Mouse (Mus musculus) midbrain, embryonic 15.5 days (tissue): ENCODE measurements around the gene Nmral1. TPM values are rescaled to one million over a fixed set of nuclear protein-coding genes. Genes with fewer than 3 reads are reported as not detected.

Experiments used
- ATAC-seq: fragments of 200-750 bp; cut with Nextera tagmentation; replicated peaks from 2 replicates; pipeline ENCODE4 v1.8.0; 2017; ENCODE audit warnings: moderate TSS enrichment
- H3K27ac ChIP-seq: fragments of 300-500 bp; sonication (generic); 2 replicates; pipeline ENCODE4 v1.5.1; 2015; ENCODE audit warnings: mild to moderate bottlenecking, inconsistent platforms
- H3K27me3 ChIP-seq: fragments of 300-500 bp; sonication (generic); replicated peaks from 2 replicates; pipeline ENCODE4 v1.6.1; 2015; ENCODE audit warnings: inconsistent platforms
- H3K36me3 ChIP-seq: fragments of 300-500 bp; sonication (generic); replicated peaks from 2 replicates; pipeline ENCODE4 v1.6.1; 2015; ENCODE audit warnings: inconsistent platforms
- H3K4me1 ChIP-seq: fragments of 300-500 bp; sonication (generic); 2 replicates; pipeline ENCODE4 v1.6.1; 2015; ENCODE audit warnings: inconsistent platforms
- H3K4me2 ChIP-seq: fragments of 300-500 bp; sonication (generic); 2 replicates; pipeline ENCODE4 v1.6.1; 2015; ENCODE audit warnings: inconsistent platforms, mild to moderate bottlenecking, moderate library complexity
- H3K4me3 ChIP-seq: fragments of 300-500 bp; sonication (generic); 2 replicates; pipeline ENCODE4 v1.5.1; 2015; ENCODE audit warnings: mild to moderate bottlenecking, inconsistent platforms
- H3K9ac ChIP-seq: fragments of 300-500 bp; sonication (generic); 2 replicates; pipeline ENCODE4 v1.6.1; 2015; ENCODE audit warnings: mild to moderate bottlenecking, inconsistent platforms
- H3K9me3 ChIP-seq: fragments of 300-500 bp; sonication (generic); 2 replicates; pipeline ENCODE4 v1.6.1; 2016; ENCODE audit warnings: inconsistent platforms
- WGBS: fragments of 180-500 bp; shearing (Covaris S2); methylation state at CpG from one replicate; pipeline ENCODE4 v1.1.7; 2015; ENCODE audit warnings: mixed read lengths; 5-methylcytosine and 5-hydroxymethylcytosine counted together
- polyA plus RNA-seq: library from polyadenylated mRNA; unstranded; fragments of >200 nt; fragmentation: Nextera tagmentation; extraction: Ambion mirVana; gene quantifications from 2 replicates; pipeline ENCODE4 v1.2.1, GENCODE M21; 2015

Nmral1 gene
- polyA plus RNA-seq, 1 experiment from 2014 or later = 78.3 TPM

- H3K4me2 ChIP-seq = no peak overlapping the region
- H3K27me3 ChIP-seq = no peaks in the 10 kb centered on the region
- 82% methylated on average over 3 of the region's 3 CpGs for WGBS
- H3K4me3 ChIP-seq = no peak overlapping the region
- no peaks in the 10 kb centered on the region for H3K9me3 ChIP-seq
- ATAC-seq = no peak
- H3K27ac ChIP-seq = no peak overlapping the region
- no peaks in the 10 kb centered on the region for H3K36me3 ChIP-seq
- H3K4me1 ChIP-seq = peaks cover 10% of the 10 kb centered on the region
- H3K9ac ChIP-seq = no peak overlapping the region
These were observed 11.7 kb upstream of the Nmral1 start for GRCm38 (mm10) chr16:4730776-4731358.

- Histone ChIP-seq H3K9ac (no peak overlapping the region), H3K4me1 (peaks cover 10% of the 10 kb centered on the region), H3K4me3 (no peak overlapping the region), H3K27ac (no peak overlapping the region), H3K27me3 (no peaks in the 10 kb centered on the region), H3K36me3 (no peaks in the 10 kb centered on the region), H3K9me3 (no peaks in the 10 kb centered on the region), H3K4me2 (peak overlapping the region; percentile 57; the same call in 1 of the 2 replicates)
- WGBS = 68% methylated on average over 1 of the region's 1 CpGs
- ATAC-seq = no peak
These were observed 8.8 kb upstream of the Nmral1 start for GRCm38 (mm10) chr16:4727963-4728362.

- Histone ChIP-seq H3K4me3 (no peak overlapping the region; the same call in 1 of the 2 replicates), H3K4me2 (peak overlapping the region; percentile 57), H3K9me3 (no peaks in the 10 kb centered on the region), H3K27me3 (no peaks in the 10 kb centered on the region), H3K36me3 (no peaks in the 10 kb centered on the region), H3K4me1 (peaks cover 10% of the 10 kb centered on the region), H3K27ac (no peak overlapping the region), H3K9ac (no peak overlapping the region)
- 95% methylated on average over 1 of the region's 1 CpGs for WGBS
- no peak for ATAC-seq
These were observed 8.4 kb upstream of the Nmral1 start for GRCm38 (mm10) chr16:4727526-4727925.

- peak overlapping the region; percentile 92 for H3K4me3 ChIP-seq
- H3K4me2 ChIP-seq = peak overlapping the region; percentile 57
- no peaks in the 10 kb centered on the region for H3K9me3 ChIP-seq
- 1% methylated on average over 40 of the region's 40 CpGs for whole genome bisulfite sequencing
- no peaks in the 10 kb centered on the region for H3K36me3 ChIP-seq
- H3K9ac ChIP-seq = peak overlapping the region; percentile 93
- H3K27me3 ChIP-seq = no peaks in the 10 kb centered on the region
- H3K4me1 ChIP-seq = peaks cover 10% of the 10 kb centered on the region
- peak overlapping the region; percentile 85 for H3K27ac ChIP-seq
- peak; percentile 51 for ATAC-seq
These were observed 7.5 kb upstream of the Nmral1 start for GRCm38 (mm10) chr16:4726528-4727128.

GRCm38 (mm10) chr16:4725780-4726527 lies 6.8 kb upstream of the Nmral1 start, which contains the start of gene Hmox2:
Gene Hmox2, plus strand, starts transcription at chr16:4726361.
- Histone ChIP-seq H3K27me3 (no peaks in the 10 kb centered on the region), H3K4me1 (peaks cover 10% of the 10 kb centered on the region), H3K27ac (peak within 1 kb of the TSS; percentile 85), H3K9me3 (no peaks in the 10 kb centered on the region), H3K4me3 (peak within 1 kb of the TSS; percentile 92), H3K36me3 (no peaks in the 10 kb centered on the region), H3K9ac (peak within 1 kb of the TSS; percentile 93), H3K4me2 (peak within 1 kb of the TSS; percentile 57)
- peak; percentile 97 for ATAC-seq
- WGBS = 6% methylated on average over 35 of the region's 35 CpGs

- H3K27ac ChIP-seq = no peak overlapping the region
- H3K36me3 ChIP-seq = no peaks in the 10 kb centered on the region
- H3K27me3 ChIP-seq = no peaks in the 10 kb centered on the region
- no peak overlapping the region for H3K9ac ChIP-seq
- no peak for ATAC-seq
- WGBS = 78% methylated on average over 4 of the region's 4 CpGs
- peaks cover 10% of the 10 kb centered on the region for H3K4me1 ChIP-seq
- H3K4me3 ChIP-seq = no peak overlapping the region
- no peak overlapping the region for H3K4me2 ChIP-seq
- H3K9me3 ChIP-seq = no peaks in the 10 kb centered on the region
These were observed 6.1 kb upstream of the Nmral1 start for GRCm38 (mm10) chr16:4725266-4725665.

- Histone ChIP-seq H3K27ac (no peak overlapping the region), H3K36me3 (no peaks in the 10 kb centered on the region), H3K4me3 (no peak overlapping the region), H3K4me2 (no peak overlapping the region), H3K27me3 (no peaks in the 10 kb centered on the region), H3K9ac (no peak overlapping the region), H3K4me1 (peaks cover 15% of the 10 kb centered on the region), H3K9me3 (no peaks in the 10 kb centered on the region)
- 76% methylated on average over 3 of the region's 3 CpGs for WGBS
- no peak for ATAC-seq
These were observed 3.7 kb upstream of the Nmral1 start for GRCm38 (mm10) chr16:4722915-4723209.

GRCm38 (mm10) chr16:4722128-4722914 lies 3.2 kb upstream of the Nmral1 start:
- no peak overlapping the region for H3K9ac ChIP-seq
- ATAC-seq = no peak
- H3K36me3 ChIP-seq = no peaks in the 10 kb centered on the region
- H3K4me3 ChIP-seq = no peak overlapping the region
- H3K9me3 ChIP-seq = no peaks in the 10 kb centered on the region
- H3K27me3 ChIP-seq = no peaks in the 10 kb centered on the region
- H3K27ac ChIP-seq = no peak overlapping the region
- WGBS = 79% methylated on average over 7 of the region's 7 CpGs
- no peak overlapping the region for H3K4me2 ChIP-seq
- H3K4me1 ChIP-seq = peaks cover 15% of the 10 kb centered on the region

- Histone ChIP-seq H3K4me1 (peaks cover 9% of the 10 kb centered on the region), H3K4me3 (peak overlapping the region; percentile 83), H3K9ac (0 out of 2 replicates have a peak overlapping the region, but pooled peaks have one; percentile 82), H3K4me2 (peak overlapping the region; percentile 92), H3K36me3 (peaks cover 18% of the 10 kb centered on the region; the same call in 1 of the 2 replicates), H3K27ac (no peak overlapping the region), H3K27me3 (no peaks in the 10 kb centered on the region), H3K9me3 (no peaks in the 10 kb centered on the region)
- WGBS = 58% methylated on average over 3 of the region's 3 CpGs
- no peak for ATAC-seq
These were observed 1.3 kb downstream of the Nmral1 start for GRCm38 (mm10) chr16:4717866-4718265.

- Histone ChIP-seq H3K36me3 (peaks cover 21% of the 10 kb centered on the region; the same call in 1 of the 2 replicates), H3K9ac (no peak overlapping the region), H3K27me3 (no peaks in the 10 kb centered on the region), H3K27ac (no peak overlapping the region), H3K9me3 (no peaks in the 10 kb centered on the region), H3K4me3 (no peak overlapping the region), H3K4me1 (peaks cover 9% of the 10 kb centered on the region), H3K4me2 (no peak overlapping the region)
- 95% methylated on average over 17 of the region's 17 CpGs for WGBS
- ATAC-seq = no peak
These were observed 5.1 kb downstream of the Nmral1 start for GRCm38 (mm10) chr16:4713861-4714710.

GRCm38 (mm10) chr16:4711173-4711572 lies 8.0 kb downstream of the Nmral1 start:
- 99% methylated on average over 4 of the region's 4 CpGs for WGBS
- no peaks in the 10 kb centered on the region for H3K27me3 ChIP-seq
- no peaks in the 10 kb centered on the region for H3K9me3 ChIP-seq
- no peaks in the 10 kb centered on the region for H3K4me1 ChIP-seq
- H3K9ac ChIP-seq = no peak overlapping the region
- no peak overlapping the region for H3K4me3 ChIP-seq
- no peak for ATAC-seq
- H3K4me2 ChIP-seq = no peak overlapping the region
- no peak overlapping the region for H3K27ac ChIP-seq
- peaks cover 38% of the 10 kb centered on the region for H3K36me3 ChIP-seq
